Mouse (Mus musculus): Measurements from ENCODE around the gene Sgk2. TPM values are rescaled to one million over a fixed set of nuclear protein-coding genes. Genes with fewer than 3 reads are reported as not detected.

Sgk2 gene
- polyA plus RNA-seq, 1 experiment from 2014 or later, result 9.4 TPM

DNA sequence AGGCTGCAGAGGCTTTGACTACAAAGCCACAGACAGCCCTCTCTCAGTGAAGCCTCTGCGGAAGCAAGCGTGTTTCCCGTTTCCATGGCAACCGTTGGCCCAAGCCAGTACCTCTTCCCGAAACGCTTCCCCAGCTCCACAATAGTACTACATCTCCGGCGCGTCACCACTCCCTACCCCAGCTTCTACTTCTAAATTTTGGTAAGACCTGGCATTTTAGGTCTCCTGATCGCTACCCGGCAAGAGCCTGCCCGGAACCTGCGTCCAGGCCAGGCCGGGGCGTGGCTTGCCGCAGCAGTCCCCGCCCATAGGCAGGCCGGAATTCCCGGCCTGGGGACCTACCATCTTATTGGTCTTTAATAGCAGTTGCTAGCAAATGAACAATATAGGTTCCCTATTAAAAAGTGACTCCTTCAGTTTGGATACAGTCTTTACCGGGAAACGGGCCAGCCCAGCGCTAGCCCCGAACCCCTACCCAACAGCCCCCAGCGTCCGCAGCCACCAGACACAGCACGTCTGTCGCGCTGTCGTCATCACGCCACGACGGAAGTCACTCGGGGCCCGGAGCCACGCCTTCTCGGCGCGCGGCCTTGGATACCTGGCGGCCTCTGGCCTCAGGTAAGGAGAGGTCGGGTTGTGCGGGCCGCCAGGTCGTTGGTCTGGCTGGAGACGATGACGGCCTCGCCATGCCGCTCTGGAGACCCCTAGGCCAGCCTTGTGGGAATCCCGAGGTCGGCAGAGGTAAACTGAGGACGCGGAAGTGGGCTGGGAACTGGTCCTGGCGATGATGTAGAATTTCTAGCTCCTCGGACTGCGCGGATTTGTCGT is 30.0 kb downstream of the Sgk2 start, which contains the start of gene Ift52:
TSS of gene Ift52 (plus strand) at position 439 of the 828 bp plus-strand sequence.
- DNase-seq (peak; percentile 94), ATAC-seq (peak; percentile 98)
- Histone ChIP-seq H3K4me1 (ENCODE audit: insufficient read depth) (peaks cover 7% of the 10 kb centered on the region), H3K27ac (ENCODE audit: low read depth) (peak within 1 kb of the TSS; percentile 65), H3K9ac (replicated peaks) (peak within 1 kb of the TSS; percentile 68), H3K27me3 (ENCODE audit: insufficient read depth, low read length) (no peaks in the 10 kb centered on the region), H3K9me3 (ENCODE audit: low read length) (no peaks in the 10 kb centered on the region), H3K4me2 (ENCODE audit: low read depth, low read length) (peak within 1 kb of the TSS; percentile 77), H3K36me3 (replicated peaks; ENCODE audit: insufficient read depth, low read length) (no peaks in the 10 kb centered on the region), H3K4me3 (ENCODE audit: low read depth, low read length) (peak within 1 kb of the TSS; percentile 76)
- under 1% methylated on average over 57 of the region's 57 CpGs for WGBS (ENCODE audit: insufficient replicate concordance)
- TF ChIP-seq CTCF (IDR thresholded peaks at IDR 0.05; ENCODE audit: low read depth) (no peak), EP300 (IDR thresholded peaks at IDR 0.05; ENCODE audit: low read depth) (no peak; the same call in 1 of the 2 replicates)

DNA sequence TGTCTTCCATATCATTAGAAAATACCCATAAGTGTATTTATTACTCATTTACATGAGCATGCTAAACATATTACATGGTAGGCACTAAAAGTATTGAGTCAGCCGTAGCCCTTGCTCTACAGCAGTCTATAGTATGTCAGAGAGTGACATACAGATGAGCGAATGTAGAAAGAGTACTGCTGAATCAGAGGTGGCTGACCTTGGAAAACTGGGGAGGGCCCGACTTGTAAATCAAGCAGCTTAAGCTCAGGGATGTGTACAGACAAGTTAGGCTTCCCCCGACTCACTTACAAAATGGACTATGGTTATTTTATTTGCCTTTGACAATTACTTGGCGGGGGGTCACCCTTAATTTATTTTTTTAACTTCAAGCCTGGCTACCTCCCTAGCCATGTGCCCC is 44.2 kb downstream of the Sgk2 start:
- Histone ChIP-seq H3K27me3 (ENCODE audit: insufficient read depth, low read length) (no peaks in the 10 kb centered on the region), H3K9me3 (ENCODE audit: low read length) (no peaks in the 10 kb centered on the region), H3K27ac (ENCODE audit: low read depth) (no peak overlapping the region), H3K4me3 (ENCODE audit: low read depth, low read length) (no peak overlapping the region), H3K36me3 (replicated peaks; ENCODE audit: insufficient read depth, low read length) (peaks cover 59% of the 10 kb centered on the region), H3K4me2 (ENCODE audit: low read depth, low read length) (no peak overlapping the region), H3K4me1 (ENCODE audit: insufficient read depth) (no peaks in the 10 kb centered on the region), H3K9ac (replicated peaks) (no peak overlapping the region)
- no peak for ATAC-seq
- WGBS (ENCODE audit: insufficient replicate concordance), result 77% methylated on average over 5 of the region's 5 CpGs
- TF ChIP-seq CTCF (IDR thresholded peaks at IDR 0.05; ENCODE audit: low read depth) (no peak), EP300 (IDR thresholded peaks at IDR 0.05; ENCODE audit: low read depth) (no peak)
- no peak for DNase-seq

GRCm38 (mm10) chr2:163031757-163032156 is 44.6 kb downstream of the Sgk2 start:
- H3K4me3 ChIP-seq (ENCODE audit: low read depth, low read length), result no peak overlapping the region
- no peaks in the 10 kb centered on the region for H3K9me3 ChIP-seq (ENCODE audit: low read length)
- H3K4me2 ChIP-seq (ENCODE audit: low read depth, low read length), result no peak overlapping the region
- no peaks in the 10 kb centered on the region for H3K27me3 ChIP-seq (ENCODE audit: insufficient read depth, low read length)
- H3K4me1 ChIP-seq (ENCODE audit: insufficient read depth), result no peaks in the 10 kb centered on the region
- TF ChIP-seq CTCF (IDR thresholded peaks at IDR 0.05; ENCODE audit: low read depth) (no peak), EP300 (IDR thresholded peaks at IDR 0.05; ENCODE audit: low read depth) (no peak)
- WGBS (ENCODE audit: insufficient replicate concordance), result 64% methylated on average over 2 of the region's 2 CpGs
- no peak overlapping the region for H3K27ac ChIP-seq (ENCODE audit: low read depth)
- H3K36me3 ChIP-seq (replicated peaks; ENCODE audit: insufficient read depth, low read length), result peaks cover 59% of the 10 kb centered on the region
- no peak for DNase-seq
- ATAC-seq, result no peak
- no peak overlapping the region for H3K9ac ChIP-seq (replicated peaks)

DNA sequence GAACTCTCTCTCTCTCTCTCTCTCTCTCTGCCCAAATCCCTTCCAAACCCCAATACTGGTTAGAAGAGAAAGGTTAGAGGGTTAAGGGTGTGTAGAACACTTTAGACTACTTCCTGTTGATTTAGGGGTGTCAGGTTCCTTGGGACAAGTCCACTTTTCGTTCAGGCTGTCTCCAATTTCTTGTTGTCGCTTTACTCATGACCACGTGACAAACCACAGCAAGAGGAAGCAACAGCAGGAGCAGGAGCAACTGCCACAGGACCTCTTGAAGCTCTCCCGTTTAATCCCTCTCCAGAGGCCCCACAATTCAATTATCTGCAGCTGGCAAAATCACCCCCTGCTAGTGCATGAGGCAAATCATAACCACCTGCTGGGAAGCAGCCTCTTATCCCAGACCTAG is 45.5 kb downstream of the Sgk2 start:
- Histone ChIP-seq H3K9me3 (ENCODE audit: low read length) (no peaks in the 10 kb centered on the region), H3K27me3 (ENCODE audit: insufficient read depth, low read length) (no peaks in the 10 kb centered on the region), H3K36me3 (replicated peaks; ENCODE audit: insufficient read depth, low read length) (peaks cover 63% of the 10 kb centered on the region), H3K4me1 (ENCODE audit: insufficient read depth) (no peaks in the 10 kb centered on the region), H3K27ac (ENCODE audit: low read depth) (no peak overlapping the region), H3K4me2 (ENCODE audit: low read depth, low read length) (no peak overlapping the region), H3K9ac (replicated peaks) (no peak overlapping the region), H3K4me3 (ENCODE audit: low read depth, low read length) (no peak overlapping the region)
- no peak for ATAC-seq
- WGBS (ENCODE audit: insufficient replicate concordance), result 32% methylated on average over 4 of the region's 4 CpGs
- TF ChIP-seq EP300 (IDR thresholded peaks at IDR 0.05; ENCODE audit: low read depth), result no peak
- TF ChIP-seq CTCF (IDR thresholded peaks at IDR 0.05; ENCODE audit: low read depth), result no peak
- no peak for DNase-seq

GRCm38 (mm10) chr2:163039940-163040339 is 52.8 kb downstream of the Sgk2 start:
- Histone ChIP-seq H3K27ac (ENCODE audit: low read depth) (no peak overlapping the region), H3K4me2 (ENCODE audit: low read depth, low read length) (no peak overlapping the region), H3K4me1 (ENCODE audit: insufficient read depth) (no peaks in the 10 kb centered on the region), H3K27me3 (ENCODE audit: insufficient read depth, low read length) (no peaks in the 10 kb centered on the region), H3K4me3 (ENCODE audit: low read depth, low read length) (no peak overlapping the region), H3K36me3 (replicated peaks; ENCODE audit: insufficient read depth, low read length) (peaks cover 64% of the 10 kb centered on the region), H3K9ac (replicated peaks) (no peak overlapping the region), H3K9me3 (ENCODE audit: low read length) (no peaks in the 10 kb centered on the region)
- WGBS (ENCODE audit: insufficient replicate concordance), result 56% methylated on average over 7 of the region's 7 CpGs
- DNase-seq (no peak), ATAC-seq (no peak)
- TF ChIP-seq EP300 (IDR thresholded peaks at IDR 0.05; ENCODE audit: low read depth), result no peak
- no peak for TF ChIP-seq CTCF (IDR thresholded peaks at IDR 0.05; ENCODE audit: low read depth)

- Histone ChIP-seq H3K4me2 (ENCODE audit: low read depth, low read length) (peak overlapping the region; percentile 61), H3K27ac (ENCODE audit: low read depth) (no peak overlapping the region), H3K4me1 (ENCODE audit: insufficient read depth) (0 out of 2 replicates have a peak, but pooled peaks cover 4% of the 10 kb centered on the region), H3K36me3 (replicated peaks; ENCODE audit: insufficient read depth, low read length) (peaks cover 21% of the 10 kb centered on the region), H3K9me3 (ENCODE audit: low read length) (no peaks in the 10 kb centered on the region), H3K9ac (replicated peaks) (no peak overlapping the region), H3K4me3 (ENCODE audit: low read depth, low read length) (no peak overlapping the region), H3K27me3 (ENCODE audit: insufficient read depth, low read length) (no peaks in the 10 kb centered on the region)
- DNase-seq (peak; percentile 81), ATAC-seq (peak; percentile 62)
- TF ChIP-seq EP300 (IDR thresholded peaks at IDR 0.05; ENCODE audit: low read depth) (no peak), CTCF (IDR thresholded peaks at IDR 0.05; ENCODE audit: low read depth) (peak; percentile 88)
- 4% methylated on average over 10 of the region's 10 CpGs for WGBS (ENCODE audit: insufficient replicate concordance)
Observed at GRCm38 (mm10) chr2:163048125-163048524, 61.0 kb downstream of the Sgk2 start.
